Mouse (Mus musculus) C2C12 (cell line): ENCODE results near the gene Ccser1.

Experiments used
- CTCF ChIP-seq: IDR thresholded peaks from one replicate; pipeline ENCODE4 v1.5.1; 2011; ENCODE audit not compliant: control insufficient read depth, insufficient read depth, insufficient read length
- MAX ChIP-seq: IDR thresholded peaks from one replicate; pipeline ENCODE4 v1.6.1; 2011; ENCODE audit warnings: mild to moderate bottlenecking, control low read depth

DNA sequence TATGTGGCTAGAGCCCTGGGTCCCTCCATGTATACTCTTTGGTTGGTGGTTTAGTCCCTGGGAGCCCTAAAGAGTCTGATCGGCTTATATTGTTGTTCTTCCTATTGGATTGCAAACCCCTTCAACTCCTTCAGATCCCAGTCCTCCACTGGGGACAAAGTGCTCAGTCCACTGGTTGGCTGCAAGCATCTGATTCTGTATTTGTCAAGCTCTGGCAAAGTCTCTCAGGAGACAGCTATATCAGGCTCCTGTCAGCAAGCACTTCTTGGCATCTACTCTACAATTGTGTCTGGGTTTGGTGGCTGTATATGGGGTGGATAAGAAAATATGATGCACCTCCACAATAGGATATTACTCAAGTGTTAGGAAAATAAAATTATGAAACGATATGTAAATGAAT lies 1187.7 kb downstream of the Ccser1 start:
- no peak for TF ChIP-seq MAX
- TF ChIP-seq CTCF: no peak
